Mouse (Mus musculus) heart, embryonic 10.5 days (tissue): ENCODE results near the gene Slc37a3. TPM values are rescaled to one million over a fixed set of nuclear protein-coding genes. Genes with fewer than 3 reads are reported as not detected.
"Not testable (repeated sequence)": the region's sequence is repeated elsewhere in the genome, so short reads cannot be mapped to it uniquely, and the experiment has no call there.

Experiments
- DNase-seq: peaks from one replicate; pipeline ENCODE4 v3.0.0-alpha.2; 2017; ENCODE audit warnings: low spot score
- H3K27ac ChIP-seq: fragments of 300-500 bp; sonication (generic); 2 replicates; pipeline ENCODE4 v1.5.1; 2016; ENCODE audit warnings: mild to moderate bottlenecking
- H3K27me3 ChIP-seq: fragments of 300-500 bp; sonication (generic); 2 replicates; pipeline ENCODE4 v1.6.1; 2016; ENCODE audit warnings: mild to moderate bottlenecking; ENCODE audit not compliant: poor library complexity, insufficient read depth, severe bottlenecking
- H3K36me3 ChIP-seq: fragments of 300-500 bp; sonication (generic); 2 replicates; pipeline ENCODE4 v1.6.1; 2016; ENCODE audit warnings: mild to moderate bottlenecking, moderate library complexity
- H3K4me1 ChIP-seq: fragments of 300-500 bp; sonication (generic); 2 replicates; pipeline ENCODE4 v1.6.1; 2016; ENCODE audit warnings: mild to moderate bottlenecking
- H3K4me3 ChIP-seq: fragments of 300-500 bp; sonication (generic); 2 replicates; pipeline ENCODE4 v1.5.1; 2016; ENCODE audit warnings: mild to moderate bottlenecking, moderate library complexity
- H3K9me3 ChIP-seq: fragments of 300-500 bp; sonication (generic); 2 replicates; pipeline ENCODE4 v1.6.1; 2016; ENCODE audit warnings: mild to moderate bottlenecking, moderate library complexity
- WGBS: fragments of 180-500 bp; shearing (Covaris S2); methylation state at CpG from one replicate; pipeline ENCODE4 v1.1.7; 2016; 5-methylcytosine and 5-hydroxymethylcytosine counted together
- polyA plus RNA-seq: library from polyadenylated mRNA; unstranded; fragments of >200 nt; fragmentation: Nextera tagmentation; extraction: Ambion mirVana; gene quantifications from 2 replicates; pipeline ENCODE4 v1.2.1, GENCODE M21; 2016

Slc37a3 gene
- polyA plus RNA-seq, 1 experiment from 2014 or later: 39.9 TPM

DNA sequence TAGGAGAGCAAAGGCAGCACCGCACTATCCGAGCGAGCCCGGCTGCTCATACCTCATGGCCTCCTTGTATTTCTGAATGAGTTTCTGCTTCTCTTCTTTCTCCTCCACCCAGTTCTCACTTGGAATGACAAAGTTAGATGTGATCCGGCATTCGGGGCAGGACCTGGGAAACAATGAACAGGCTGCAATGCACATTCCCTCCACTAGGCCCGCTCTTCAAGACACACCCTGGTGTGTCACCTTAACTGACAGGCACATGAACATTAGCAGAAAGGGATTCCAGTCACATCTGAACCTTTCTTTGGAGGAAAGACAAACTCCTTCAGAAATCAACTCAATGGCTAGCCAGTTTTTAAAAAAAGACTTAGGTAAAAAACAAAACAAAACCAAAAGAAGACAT lies 22.9 kb upstream of the Slc37a3 start:
- Histone ChIP-seq H3K4me1 (no peaks in the 10 kb centered on the region), H3K27ac (no peak overlapping the region), H3K36me3 (peaks cover 27% of the 10 kb centered on the region; the same call in 1 of the 2 replicates), H3K27me3 (no peaks in the 10 kb centered on the region), H3K4me3 (no peak overlapping the region), H3K9me3 (no peaks in the 10 kb centered on the region)
- no peak for DNase-seq
- WGBS: 74% methylated on average over 7 of the region's 7 CpGs

GRCm38 (mm10) chr6:39398342-39398741 lies 20.9 kb upstream of the Slc37a3 start:
- Histone ChIP-seq H3K4me3 (no peak overlapping the region), H3K4me1 (no peaks in the 10 kb centered on the region), H3K9me3 (no peaks in the 10 kb centered on the region), H3K27ac (no peak overlapping the region), H3K36me3 (peaks cover 16% of the 10 kb centered on the region; the same call in 1 of the 2 replicates), H3K27me3 (no peaks in the 10 kb centered on the region)
- DNase-seq: no peak
- 91% methylated on average over 9 of the region's 9 CpGs for WGBS

GRCm38 (mm10) chr6:39397046-39397445 lies 19.6 kb upstream of the Slc37a3 start:
- no peak overlapping the region for H3K27ac ChIP-seq
- H3K36me3 ChIP-seq: peaks cover 16% of the 10 kb centered on the region; the same call in 1 of the 2 replicates
- no peaks in the 10 kb centered on the region for H3K27me3 ChIP-seq
- H3K9me3 ChIP-seq: no peaks in the 10 kb centered on the region
- H3K4me1 ChIP-seq: no peaks in the 10 kb centered on the region
- no peak overlapping the region for H3K4me3 ChIP-seq
- 91% methylated on average over 6 of the region's 6 CpGs for WGBS
- DNase-seq: no peak

GRCm38 (mm10) chr6:39395916-39396315 lies 18.4 kb upstream of the Slc37a3 start:
- no peak overlapping the region for H3K4me3 ChIP-seq
- no peaks in the 10 kb centered on the region for H3K9me3 ChIP-seq
- no peaks in the 10 kb centered on the region for H3K27me3 ChIP-seq
- no peak overlapping the region for H3K27ac ChIP-seq
- H3K4me1 ChIP-seq: no peaks in the 10 kb centered on the region
- peaks cover 12% of the 10 kb centered on the region; the same call in 1 of the 2 replicates for H3K36me3 ChIP-seq
- 74% methylated on average over 4 of the region's 4 CpGs for WGBS
- no peak for DNase-seq

DNA sequence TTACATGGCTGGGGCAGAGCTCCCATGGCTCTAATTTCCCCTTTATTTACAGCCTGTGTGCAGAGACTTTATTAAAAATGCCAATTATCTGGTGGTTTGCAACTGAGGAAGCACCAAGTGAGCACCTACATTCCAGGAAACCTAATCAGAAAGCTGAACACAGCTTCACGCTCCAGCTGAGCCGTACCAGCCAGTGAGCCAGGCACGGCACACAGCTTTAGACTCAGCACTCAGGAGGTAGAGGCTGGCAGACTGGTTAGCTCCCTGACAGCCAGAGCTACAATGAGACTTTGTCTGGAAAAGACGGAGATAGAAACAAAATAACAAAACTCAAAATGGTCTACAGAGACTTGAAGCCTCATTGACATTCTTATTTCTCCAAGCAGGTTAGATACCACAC lies 18.0 kb upstream of the Slc37a3 start:
- Histone ChIP-seq H3K27me3 (no peaks in the 10 kb centered on the region), H3K4me3 (no peak overlapping the region), H3K27ac (no peak overlapping the region), H3K4me1 (no peaks in the 10 kb centered on the region), H3K9me3 (no peaks in the 10 kb centered on the region), H3K36me3 (peaks cover 11% of the 10 kb centered on the region; the same call in 1 of the 2 replicates)
- WGBS: 83% methylated on average over 4 of the region's 4 CpGs
- DNase-seq: no peak

- H3K27me3 ChIP-seq: no peaks in the 10 kb centered on the region
- no peak overlapping the region for H3K27ac ChIP-seq
- 78% methylated on average over 2 of the region's 2 CpGs for WGBS
- H3K4me3 ChIP-seq: no peak overlapping the region
- no peaks in the 10 kb centered on the region for H3K9me3 ChIP-seq
- no peaks in the 10 kb centered on the region for H3K4me1 ChIP-seq
- no peaks in the 10 kb centered on the region for H3K36me3 ChIP-seq
- DNase-seq: no peak
Measured at GRCm38 (mm10) chr6:39389988-39390387, 12.5 kb upstream of the Slc37a3 start.

- 4% methylated on average over 20 of the region's 20 CpGs for WGBS
- H3K27me3 ChIP-seq: peaks cover 6% of the 10 kb centered on the region; the same call in 1 of the 2 replicates
- no peaks in the 10 kb centered on the region for H3K9me3 ChIP-seq
- H3K4me1 ChIP-seq: peaks cover 6% of the 10 kb centered on the region
- H3K4me3 ChIP-seq: peak within 1 kb of the TSS; percentile 60
- H3K27ac ChIP-seq: peak within 1 kb of the TSS; percentile 72; the same call in 1 of the 2 replicates
- DNase-seq: no peak
- no peaks in the 10 kb centered on the region for H3K36me3 ChIP-seq
Measured at GRCm38 (mm10) chr6:39381125-39381880, 3.8 kb upstream of the Slc37a3 start, which contains the start of gene Rab19. Gene Rab19, plus strand, starts transcription at chr6:39381175.

DNA sequence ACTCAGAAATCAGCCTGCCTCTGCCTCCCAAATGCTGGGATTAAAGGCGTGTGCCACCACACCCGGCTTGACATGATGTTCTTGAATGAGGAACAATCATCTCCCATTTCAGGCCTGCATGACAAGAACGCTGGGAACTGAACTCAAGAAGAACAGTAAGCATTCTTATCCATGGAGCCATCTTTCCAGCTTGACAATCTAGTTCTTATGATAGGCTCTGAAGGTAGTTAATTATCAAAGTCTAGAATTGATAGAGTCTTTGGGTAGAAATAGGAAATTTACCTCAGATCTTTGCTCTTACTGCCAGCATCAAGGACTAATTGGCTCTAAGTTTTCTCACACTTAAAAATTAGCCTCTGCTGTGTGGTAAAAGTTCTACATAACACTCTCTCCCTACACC lies 2.8 kb upstream of the Slc37a3 start:
- Histone ChIP-seq H3K36me3 (no peaks in the 10 kb centered on the region), H3K9me3 (no peaks in the 10 kb centered on the region), H3K4me1 (peaks cover 9% of the 10 kb centered on the region), H3K27ac (no peak overlapping the region), H3K4me3 (no peak overlapping the region), H3K27me3 (peaks cover 6% of the 10 kb centered on the region; the same call in 1 of the 2 replicates)
- 88% methylated on average over 3 of the region's 3 CpGs for WGBS
- no peak for DNase-seq

GRCm38 (mm10) chr6:39379749-39380148 lies 2.3 kb upstream of the Slc37a3 start:
- no peak overlapping the region for H3K27ac ChIP-seq
- peaks cover 9% of the 10 kb centered on the region for H3K4me1 ChIP-seq
- H3K36me3 ChIP-seq: peaks cover 3% of the 10 kb centered on the region
- 64% methylated on average over 8 of the region's 8 CpGs for WGBS
- no peaks in the 10 kb centered on the region for H3K9me3 ChIP-seq
- no peak for DNase-seq
- peaks cover 6% of the 10 kb centered on the region; the same call in 1 of the 2 replicates for H3K27me3 ChIP-seq
- H3K4me3 ChIP-seq: no peak overlapping the region

- no peak for DNase-seq
- peaks cover 9% of the 10 kb centered on the region for H3K4me1 ChIP-seq
- peaks cover 6% of the 10 kb centered on the region; the same call in 1 of the 2 replicates for H3K27me3 ChIP-seq
- no peak overlapping the region for H3K4me3 ChIP-seq
- H3K9me3 ChIP-seq: no peaks in the 10 kb centered on the region
- WGBS: 53% methylated on average over 4 of the region's 4 CpGs
- peaks cover 8% of the 10 kb centered on the region for H3K36me3 ChIP-seq
- no peak overlapping the region for H3K27ac ChIP-seq
Measured at GRCm38 (mm10) chr6:39379224-39379623, 1.7 kb upstream of the Slc37a3 start.

DNA sequence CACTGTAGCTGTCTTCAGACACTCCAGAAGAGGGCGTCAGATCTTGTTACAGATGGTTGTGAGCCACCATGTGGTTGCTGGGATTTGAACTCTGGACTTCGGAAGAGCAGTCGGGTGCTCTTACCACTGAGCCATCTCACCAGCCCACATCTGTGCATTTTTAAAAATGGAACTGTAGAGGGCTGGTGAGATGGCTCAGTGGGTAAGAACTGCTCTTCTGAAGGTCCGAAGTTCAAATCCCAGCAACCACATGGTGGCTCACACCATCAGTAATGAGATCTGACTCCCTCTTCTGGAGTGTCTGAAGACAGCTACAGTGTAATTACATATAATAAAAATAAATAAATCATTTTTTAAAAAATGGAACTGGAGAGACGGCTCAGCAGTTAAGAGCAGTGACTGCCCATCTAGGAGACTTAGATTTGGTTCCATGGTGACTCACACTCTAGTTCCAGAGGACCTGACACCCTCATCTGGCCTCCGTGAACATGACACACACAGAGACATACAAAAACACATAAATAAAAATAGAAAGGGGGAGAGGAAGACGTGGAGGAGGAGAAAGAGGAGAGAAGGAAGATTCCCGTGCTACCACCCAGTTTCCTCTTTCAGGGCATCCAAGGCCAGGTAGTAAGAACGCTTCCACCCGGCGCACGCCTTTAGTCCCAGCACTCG lies 823 bp upstream of the Slc37a3 start:
- DNase-seq, H3K27me3 ChIP-seq, H3K27ac ChIP-seq, H3K4me3 ChIP-seq, H3K9me3 ChIP-seq, H3K4me1 ChIP-seq: not testable (repeated sequence)
- 74% methylated on average over 13 of the region's 13 CpGs for WGBS
- H3K36me3 ChIP-seq: peaks cover 14% of the 10 kb centered on the region

- Histone ChIP-seq H3K4me3 (peak overlapping the region; percentile 97), H3K4me1 (peaks cover 9% of the 10 kb centered on the region), H3K27ac (peak overlapping the region; percentile 94), H3K27me3 (peaks cover 6% of the 10 kb centered on the region; the same call in 1 of the 2 replicates), H3K9me3 (no peaks in the 10 kb centered on the region), H3K36me3 (peaks cover 14% of the 10 kb centered on the region)
- DNase-seq: no peak
- WGBS: 23% methylated on average over 9 of the region's 9 CpGs
Measured at GRCm38 (mm10) chr6:39376775-39377174, 700 bp downstream of the Slc37a3 start.

- DNase-seq: no peak
- Histone ChIP-seq H3K27ac (no peak overlapping the region), H3K27me3 (no peaks in the 10 kb centered on the region), H3K36me3 (peaks cover 15% of the 10 kb centered on the region), H3K9me3 (no peaks in the 10 kb centered on the region), H3K4me3 (no peak overlapping the region), H3K4me1 (peaks cover 9% of the 10 kb centered on the region)
- WGBS: 79% methylated on average over 4 of the region's 4 CpGs
Measured at GRCm38 (mm10) chr6:39373301-39373955, 4.0 kb downstream of the Slc37a3 start.
